Mouse (Mus musculus): ENCODE data around the gene Kif1c. TPM values are rescaled to one million over a fixed set of nuclear protein-coding genes. Genes with fewer than 3 reads are reported as not detected.

Kif1c gene
- total RNA-seq (2021) = 100 to 1,000 TPM; 216 to 226 TPM
- long read RNA-seq, experiment 1, full-length matches to known transcripts = 1 of 14 reads
- long read RNA-seq, experiment 1, partial matches to known transcripts = 1 of 14 reads
- long read RNA-seq, experiment 1, other reads (novel, unspliced or antisense) = 12 of 14 reads
- long read RNA-seq, experiment 2, full-length matches to known transcripts = 1 of 10 reads
- long read RNA-seq, experiment 2, partial matches to known transcripts = 1 of 10 reads
- long read RNA-seq, experiment 2, other reads (novel, unspliced or antisense) = 8 of 10 reads

DNA sequence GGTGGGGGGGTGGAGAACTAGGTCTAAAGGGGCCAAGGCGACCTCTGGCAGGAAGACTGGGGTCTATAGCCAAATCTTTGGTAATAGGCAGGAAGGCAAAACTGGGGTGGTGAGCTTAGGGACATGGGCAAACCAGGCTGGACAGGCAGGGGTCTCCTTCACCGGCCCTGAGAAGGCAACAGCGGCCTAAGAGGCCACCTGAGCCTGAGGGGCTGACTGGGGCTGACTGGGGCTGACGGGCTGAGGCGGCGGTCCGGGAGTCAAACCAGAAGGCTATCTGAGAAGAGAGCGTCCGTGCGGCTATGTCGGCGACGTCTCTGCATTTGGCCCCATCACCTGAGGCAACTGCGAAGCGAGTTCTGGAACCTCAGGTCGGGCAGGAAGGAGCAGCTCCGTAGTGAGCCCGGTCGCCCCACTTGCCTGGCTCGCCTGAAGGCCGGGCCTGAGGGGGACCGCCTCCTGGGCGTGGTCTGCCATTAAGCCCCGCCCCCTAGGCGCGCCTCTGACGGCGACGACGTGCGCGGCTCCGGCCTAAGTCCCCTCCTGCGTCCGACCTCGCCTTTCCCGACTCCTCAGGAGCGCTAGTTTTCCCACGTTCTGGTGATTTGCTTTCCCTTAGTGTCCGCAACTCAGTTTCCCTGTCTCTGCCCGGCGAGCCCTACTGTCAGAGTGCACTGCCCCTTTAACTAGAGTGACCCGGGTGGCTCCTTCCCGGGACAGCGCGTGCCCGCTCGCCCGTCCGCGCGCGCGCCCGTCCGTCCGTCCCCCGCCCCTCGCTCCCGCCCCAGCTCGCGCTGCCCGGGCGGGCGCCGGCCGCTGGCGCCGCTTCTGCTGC is at the start of gene Kif1c, which contains the start of gene Inca1:
Gene Kif1c, plus strand, starts transcription at position 827 of the 835 bp plus-strand sequence.
Gene Inca1, minus strand, starts transcription at position 434 of the 835 bp plus-strand sequence.
- intact Hi-C loops (cut with DNase I; ENCODE audit: low total_unique reads) = no loop called here
- peak; percentile 95 for DNase-seq

DNA sequence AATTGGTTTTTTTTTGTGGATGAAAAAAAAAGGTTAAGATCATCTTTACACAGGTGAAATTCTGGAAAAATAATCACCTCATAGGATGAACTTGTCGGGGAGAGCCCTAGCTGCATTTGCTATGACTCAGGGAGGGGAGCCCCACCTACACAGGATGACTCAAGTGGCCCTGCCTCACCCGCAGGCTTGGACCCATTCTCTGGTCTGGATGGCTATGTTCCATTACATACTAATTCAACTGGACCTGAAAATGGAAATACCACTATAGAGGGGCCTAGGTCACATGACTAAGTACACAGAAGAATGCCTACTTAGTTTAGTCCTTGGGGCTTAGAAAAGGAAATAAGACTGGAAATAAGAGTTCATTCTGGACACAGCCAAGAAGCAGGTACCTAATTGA is 49.0 kb upstream of the Kif1c start:
- intact Hi-C loops (cut with DNase I; ENCODE audit: low total_unique reads) = no loop called here
- DNase-seq = no peak

DNA sequence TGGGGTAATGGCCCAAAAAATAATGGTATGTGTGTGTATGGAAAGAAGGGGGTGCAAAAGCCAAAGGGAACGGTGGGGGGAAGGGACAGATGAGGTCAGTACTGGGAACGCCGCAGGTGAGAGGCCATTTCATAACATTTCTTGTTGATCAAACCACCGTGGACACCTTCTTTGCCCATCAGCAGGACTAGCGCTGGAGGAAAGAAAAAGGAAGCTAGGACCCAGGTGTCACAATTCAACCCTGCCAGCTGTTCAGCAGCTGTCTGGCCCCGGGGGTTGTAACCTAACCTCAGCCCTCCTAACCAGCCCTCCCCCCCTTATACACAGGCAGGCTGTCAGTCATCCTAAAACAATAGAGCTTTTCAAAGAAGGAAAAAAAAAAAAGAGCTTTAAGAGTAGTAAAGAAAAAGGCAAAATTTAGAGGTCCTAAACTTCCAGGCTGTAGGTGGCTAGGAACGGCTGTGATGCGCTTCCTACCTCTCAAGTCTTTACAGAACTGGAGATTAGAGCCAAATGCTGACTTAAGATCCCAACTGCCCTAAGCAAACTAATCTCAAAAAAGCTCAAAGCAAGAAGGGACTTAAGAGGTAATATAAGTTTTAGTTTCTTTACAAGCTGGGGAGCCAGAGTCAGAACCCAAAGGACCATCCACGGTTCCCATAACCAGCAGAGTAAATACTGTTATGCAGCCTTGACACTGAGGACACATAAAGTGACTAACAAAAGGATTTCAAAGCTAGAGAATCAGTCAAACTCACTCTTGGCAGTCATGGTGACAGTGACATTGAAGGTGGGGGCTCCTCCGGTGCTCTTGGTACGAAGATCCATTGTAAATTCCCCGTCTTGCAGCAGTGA is 48.1 kb upstream of the Kif1c start:
- no peak for DNase-seq
- intact Hi-C loops (cut with DNase I; ENCODE audit: low total_unique reads) = no loop called here

DNA sequence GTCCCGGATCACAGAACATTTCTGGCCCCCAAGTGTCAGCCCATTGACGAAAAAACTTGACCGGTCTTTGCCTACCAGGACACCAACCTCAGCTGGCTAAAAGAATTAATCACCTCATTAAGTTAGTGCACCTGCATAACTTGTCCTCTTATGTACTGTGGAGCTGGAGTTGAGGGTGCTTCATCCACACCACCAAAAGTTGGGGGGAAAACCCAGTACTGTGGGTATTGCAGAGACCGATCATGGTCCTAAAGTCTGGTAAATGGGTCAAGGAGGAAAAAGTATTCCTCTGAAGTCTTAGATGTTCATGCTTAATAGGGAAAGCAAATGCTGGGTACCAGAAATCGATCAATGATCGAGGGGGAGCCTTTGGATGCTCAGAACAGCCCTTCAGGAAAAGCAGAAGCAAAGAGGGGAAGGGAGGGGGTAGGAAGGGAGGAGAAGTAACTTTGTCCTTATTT is 47.4 kb upstream of the Kif1c start:
- no peak for DNase-seq
- intact Hi-C loops (cut with DNase I; ENCODE audit: low total_unique reads) = no loop called here

DNA sequence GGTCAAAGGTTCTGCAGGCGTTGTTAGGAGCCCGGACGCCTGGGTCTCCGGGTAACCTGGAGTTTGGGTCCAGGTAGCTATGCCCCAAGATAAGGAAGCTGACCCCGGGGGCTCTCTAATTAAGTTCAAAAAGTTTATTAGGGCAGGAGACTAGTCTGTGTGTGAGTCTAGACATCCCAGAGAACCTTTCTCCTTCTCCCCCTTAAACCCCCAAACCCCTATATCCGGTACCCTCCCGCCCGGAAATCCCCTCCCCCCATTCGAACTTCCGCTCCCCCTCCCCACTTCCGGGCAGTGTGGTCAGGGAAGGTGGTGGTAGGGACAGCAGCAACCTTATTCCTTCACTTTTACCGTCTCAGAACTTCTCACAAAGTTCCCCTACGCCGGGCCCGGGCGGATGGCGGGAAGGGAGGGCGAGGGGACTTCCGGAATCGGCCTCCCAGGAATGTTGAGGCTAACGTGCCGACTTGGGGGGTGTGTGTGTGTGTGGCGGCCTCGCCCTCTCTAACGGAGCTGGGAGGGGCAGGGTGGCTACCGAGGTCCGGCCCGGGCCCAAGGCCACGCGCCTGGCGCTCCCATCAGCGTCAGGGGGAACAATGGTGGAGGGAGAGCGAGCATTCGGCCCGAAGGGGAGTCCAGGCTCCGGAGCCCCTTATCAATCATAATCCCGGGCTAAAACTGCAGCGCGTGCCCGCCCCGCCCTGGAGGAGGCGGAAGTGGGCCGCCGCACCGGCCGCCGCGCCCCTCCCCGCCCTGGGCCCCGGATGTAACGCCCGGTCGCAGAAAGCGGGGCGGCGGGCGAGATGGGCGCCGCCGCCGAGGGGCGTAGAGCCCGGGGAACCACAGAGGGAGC is 46.8 kb upstream of the Kif1c start:
- DNase-seq = peak; percentile 70

DNA sequence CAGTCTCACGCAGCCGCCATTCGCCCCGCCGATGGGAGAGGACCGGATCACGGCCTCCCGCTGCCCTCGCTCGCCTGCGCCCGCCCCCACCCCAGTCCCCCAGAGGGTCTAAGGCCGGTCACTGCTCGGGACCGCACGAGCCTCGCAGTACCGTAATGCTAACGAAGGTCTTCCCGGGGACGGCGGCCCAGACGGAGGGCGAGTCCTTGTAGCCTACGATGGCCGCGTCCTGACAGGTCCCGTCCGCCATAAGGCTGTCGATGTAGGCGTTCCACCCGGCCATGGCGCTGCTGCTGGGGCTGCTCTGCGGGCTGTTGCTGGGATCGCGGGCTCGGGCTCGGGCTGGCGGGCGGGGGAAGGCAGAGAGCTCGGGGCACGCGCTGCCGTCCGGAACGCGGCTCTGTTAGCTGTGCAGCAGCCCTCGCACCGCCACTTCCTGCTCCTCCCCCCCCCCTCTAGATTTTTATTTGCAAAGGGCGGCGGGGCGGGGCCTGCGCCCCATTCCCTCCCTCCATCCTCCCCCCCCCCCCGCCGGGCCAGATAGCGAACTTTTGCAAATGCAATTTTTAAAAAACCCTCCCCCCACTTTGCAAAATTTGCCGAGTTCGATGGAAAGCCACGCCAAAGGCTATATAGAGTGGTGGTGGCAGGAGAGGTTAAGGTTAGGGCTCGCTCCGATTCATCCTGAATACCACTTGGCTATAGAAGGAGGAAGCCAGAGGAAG is 46.0 kb upstream of the Kif1c start, which contains the start of gene Pfn1:
Gene Pfn1, minus strand, starts transcription at position 447 of the 725 bp plus-strand sequence.
- intact Hi-C loops (cut with DNase I; ENCODE audit: low total_unique reads) = no loop called here
- peak; percentile 84 for DNase-seq

More for the DNA sequence above, 46.8 kb upstream of the Kif1c start:
- intact Hi-C loops (cut with DNase I; ENCODE audit: low total_unique reads) = no loop called here

DNA sequence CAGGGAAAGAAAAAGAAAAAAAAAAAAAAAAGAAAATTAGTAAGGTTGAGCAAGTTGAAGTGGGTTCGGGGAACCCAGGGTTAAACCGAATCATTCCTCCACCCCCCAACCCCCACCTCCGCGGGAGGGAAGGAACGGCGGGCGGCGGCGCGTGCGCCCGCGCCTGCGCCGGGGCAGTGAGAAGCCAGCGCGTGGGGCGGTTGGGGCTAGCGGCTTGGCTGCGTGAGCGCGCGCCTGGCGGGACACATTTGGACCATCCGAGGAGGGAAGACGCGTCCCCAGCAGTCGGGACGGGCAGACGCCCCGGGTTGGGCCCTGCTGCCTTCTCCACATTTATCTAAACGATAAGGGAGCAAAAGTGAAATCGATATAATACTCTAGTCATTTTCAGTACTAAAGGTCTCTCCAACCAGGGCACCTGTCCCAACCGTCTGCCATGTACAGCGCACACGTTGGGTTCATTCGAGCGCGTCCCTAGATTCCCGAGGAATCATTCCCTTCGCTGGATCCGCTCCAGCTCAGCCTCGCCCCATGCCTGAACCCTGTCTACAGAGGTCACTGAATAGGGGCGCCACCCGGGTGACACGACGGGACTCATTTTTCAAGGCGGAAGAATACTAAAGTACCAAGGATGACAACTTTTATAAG is 45.3 kb upstream of the Kif1c start:
- intact Hi-C loops (cut with DNase I; ENCODE audit: low total_unique reads) = no loop called here

DNA sequence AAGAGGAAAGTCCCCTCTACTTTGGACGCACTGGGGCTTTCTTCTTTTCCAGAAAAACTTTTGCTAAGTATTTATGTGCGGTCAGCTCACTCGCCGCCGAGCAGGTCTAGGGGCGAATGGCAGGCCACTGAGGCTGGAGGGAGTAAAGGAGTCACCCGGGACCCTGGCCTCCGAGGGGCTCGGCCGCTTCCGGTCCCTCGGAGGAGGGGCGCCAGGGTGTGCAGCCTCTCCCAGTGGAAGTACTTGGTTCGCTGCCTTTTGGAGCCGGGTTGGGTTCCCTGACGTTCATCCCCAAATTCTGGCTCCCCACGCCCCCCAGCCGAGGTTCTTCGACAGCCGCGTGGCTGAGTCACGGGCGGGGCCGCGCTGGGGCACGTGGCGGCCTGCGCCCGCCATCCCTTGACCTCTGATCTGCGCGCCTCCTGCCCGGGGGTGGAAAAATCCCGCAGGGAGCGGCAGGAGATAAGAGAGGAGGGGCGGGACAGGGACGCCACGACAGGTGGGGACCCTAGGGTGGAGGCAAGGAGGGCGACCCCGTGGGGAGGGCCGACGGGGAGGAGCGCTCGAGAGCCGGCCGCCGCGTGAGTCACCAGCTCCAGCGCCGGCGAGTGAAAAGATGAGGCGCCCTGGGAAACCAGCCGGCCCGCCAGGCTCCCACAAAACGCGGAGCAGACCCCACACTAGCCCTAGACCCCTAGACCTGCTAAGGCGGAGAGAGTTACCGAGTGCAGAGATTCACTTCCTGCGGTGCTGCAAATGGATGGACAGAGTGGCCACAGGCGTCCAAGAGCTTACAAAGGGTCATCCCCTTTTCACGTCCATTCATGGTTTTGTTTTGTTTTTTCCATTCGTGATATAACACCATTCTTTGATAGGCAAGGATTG is 44.5 kb upstream of the Kif1c start:
- intact Hi-C loops (cut with DNase I; ENCODE audit: low total_unique reads) = no loop called here
- DNase-seq = peak; percentile 84

More for the DNA sequence above, 45.3 kb upstream of the Kif1c start:
- peak; percentile 92 for DNase-seq

DNA sequence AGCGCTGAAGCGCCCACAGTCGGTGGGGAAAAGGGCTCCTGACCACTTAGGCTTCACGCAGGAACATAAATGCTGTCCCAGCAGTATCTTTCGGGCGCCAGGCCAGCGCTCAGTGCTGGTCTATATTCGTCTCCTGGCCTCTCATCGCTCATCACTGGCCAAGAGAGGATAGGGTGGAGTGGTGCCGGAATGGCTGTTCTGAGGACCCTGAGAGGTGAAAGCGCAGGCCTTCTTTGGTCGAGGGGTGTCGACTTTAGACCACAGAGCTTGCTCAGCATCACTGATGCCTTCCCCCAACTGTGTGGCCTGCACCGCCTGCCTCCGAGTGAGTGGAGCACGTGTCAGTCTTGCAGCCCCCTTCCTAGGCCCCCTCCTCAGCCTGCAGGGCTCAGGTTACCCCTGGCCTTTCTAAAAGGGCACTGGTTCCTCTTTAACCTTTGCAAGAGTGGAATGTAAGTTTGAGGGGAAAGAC is 43.9 kb upstream of the Kif1c start:
- peak; percentile 85 for DNase-seq
- intact Hi-C loops (cut with DNase I; ENCODE audit: low total_unique reads) = no loop called here

DNA sequence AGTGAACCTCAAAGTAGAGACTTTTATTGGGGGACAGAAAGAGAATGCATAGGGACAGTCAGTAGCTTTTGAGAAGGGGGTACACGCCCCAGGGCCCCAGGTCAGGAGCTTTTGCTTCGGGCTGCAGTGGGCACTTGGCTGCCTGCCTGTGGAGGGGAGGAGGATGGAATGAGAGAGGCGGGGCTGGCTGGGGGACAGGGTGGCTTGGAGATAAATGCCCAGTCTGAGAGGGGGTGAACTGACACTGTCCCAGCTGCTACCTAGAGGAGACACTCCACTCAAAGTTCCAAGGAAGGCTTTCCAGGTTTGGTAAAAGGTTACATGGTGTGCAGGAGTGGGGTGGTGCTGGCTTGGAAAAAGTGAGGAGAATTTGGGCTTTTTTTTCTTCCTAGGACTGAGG is 43.4 kb upstream of the Kif1c start, which contains the start of gene Eno3:
Gene Eno3, plus strand, starts transcription at position 239 of the 400 bp plus-strand sequence.
- DNase-seq = peak; percentile 80
- intact Hi-C loops (cut with DNase I; ENCODE audit: low total_unique reads) = no loop called here

DNA sequence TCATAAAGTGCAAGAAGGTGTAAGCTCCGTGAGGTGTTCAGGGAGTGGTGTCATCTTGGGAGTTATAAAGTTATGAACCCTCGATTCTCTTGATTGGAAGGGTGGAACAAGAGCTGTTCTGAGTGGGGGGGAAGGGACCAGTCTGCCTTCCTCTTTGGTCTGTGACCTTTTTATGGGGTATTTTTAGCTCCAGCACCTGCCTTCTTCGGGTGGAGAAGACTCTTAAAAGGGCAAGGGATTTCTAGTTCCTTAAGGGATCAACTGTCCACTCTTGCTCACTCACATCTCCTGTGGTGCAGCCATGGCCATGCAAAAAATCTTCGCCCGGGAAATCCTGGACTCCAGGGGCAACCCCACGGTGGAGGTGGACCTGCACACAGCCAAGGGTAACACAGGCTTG is 42.8 kb upstream of the Kif1c start:
- DNase-seq = no peak
- intact Hi-C loops (cut with DNase I; ENCODE audit: low total_unique reads) = no loop called here

DNA sequence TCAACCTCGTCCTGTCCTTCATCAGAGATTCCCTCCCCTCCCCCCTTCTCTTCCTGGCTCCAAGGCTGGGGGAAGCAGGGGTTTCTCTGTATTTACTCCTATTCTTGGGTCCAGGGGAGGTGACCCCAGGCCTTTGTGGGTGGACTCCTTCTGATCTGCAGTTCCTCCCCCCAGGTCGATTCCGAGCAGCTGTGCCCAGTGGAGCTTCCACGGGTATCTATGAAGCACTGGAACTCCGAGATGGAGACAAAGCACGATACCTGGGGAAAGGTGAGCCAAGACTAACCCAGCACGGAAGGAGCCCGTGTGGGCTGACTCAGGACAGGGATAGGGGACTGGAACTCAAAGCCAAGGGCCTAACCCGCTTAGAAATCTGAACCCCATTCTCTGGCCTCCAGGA is 42.4 kb upstream of the Kif1c start:
- no peak for DNase-seq
- intact Hi-C loops (cut with DNase I; ENCODE audit: low total_unique reads) = no loop called here

DNA sequence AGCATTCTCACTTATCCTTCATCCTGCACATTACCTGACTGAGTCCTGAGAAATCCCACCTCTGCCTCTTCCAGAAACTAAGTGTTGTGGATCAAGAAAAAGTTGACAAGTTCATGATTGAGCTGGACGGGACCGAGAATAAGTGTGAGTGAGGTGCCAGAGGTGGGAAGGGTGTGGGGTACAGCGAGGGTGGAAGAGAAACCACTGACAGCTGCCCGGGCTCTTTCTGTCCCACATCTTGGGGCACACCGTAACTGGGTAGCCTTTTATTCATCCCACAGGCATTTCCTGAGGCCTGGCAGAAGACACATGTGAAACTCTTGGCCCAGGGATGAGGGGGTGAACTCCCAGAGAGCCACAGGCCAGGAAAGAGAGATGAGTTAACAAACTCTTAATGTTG is 41.8 kb upstream of the Kif1c start:
- DNase-seq = no peak
- intact Hi-C loops (cut with DNase I; ENCODE audit: low total_unique reads) = no loop called here

DNA sequence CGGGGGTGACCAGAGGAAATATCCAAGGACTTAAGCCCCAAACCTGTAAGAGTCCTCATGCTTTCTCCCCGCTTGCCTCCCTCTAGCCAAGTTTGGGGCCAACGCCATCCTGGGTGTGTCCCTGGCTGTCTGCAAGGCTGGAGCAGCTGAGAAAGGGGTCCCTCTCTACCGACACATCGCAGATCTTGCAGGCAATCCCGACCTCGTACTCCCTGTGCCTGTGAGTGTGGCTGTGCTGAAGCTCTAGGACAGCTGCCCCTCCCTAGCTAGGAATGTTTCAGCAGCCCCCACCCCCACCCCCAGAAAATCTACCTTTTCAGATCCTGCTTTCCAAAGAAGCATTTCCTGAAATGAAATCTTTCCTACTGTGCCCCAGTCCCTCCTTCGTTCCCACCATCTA is 41.4 kb upstream of the Kif1c start:
- intact Hi-C loops (cut with DNase I; ENCODE audit: low total_unique reads) = no loop called here
- no peak for DNase-seq

DNA sequence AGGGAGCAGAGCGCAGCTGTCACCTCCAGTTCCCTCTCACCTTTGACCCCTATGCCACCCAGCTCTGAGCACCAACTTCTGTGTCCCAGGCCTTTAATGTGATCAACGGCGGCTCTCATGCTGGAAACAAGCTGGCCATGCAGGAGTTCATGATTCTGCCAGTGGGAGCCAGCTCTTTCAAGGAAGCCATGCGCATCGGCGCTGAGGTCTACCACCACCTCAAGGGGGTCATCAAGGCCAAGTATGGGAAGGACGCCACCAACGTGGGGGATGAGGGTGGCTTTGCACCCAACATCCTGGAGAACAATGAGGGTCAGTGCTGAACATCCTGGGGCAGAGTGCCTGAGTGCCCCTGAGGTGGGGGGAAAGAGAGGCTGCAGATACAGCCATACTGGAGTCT is 39.8 kb upstream of the Kif1c start:
- DNase-seq = no peak
- intact Hi-C loops (cut with DNase I; ENCODE audit: low total_unique reads) = no loop called here

DNA sequence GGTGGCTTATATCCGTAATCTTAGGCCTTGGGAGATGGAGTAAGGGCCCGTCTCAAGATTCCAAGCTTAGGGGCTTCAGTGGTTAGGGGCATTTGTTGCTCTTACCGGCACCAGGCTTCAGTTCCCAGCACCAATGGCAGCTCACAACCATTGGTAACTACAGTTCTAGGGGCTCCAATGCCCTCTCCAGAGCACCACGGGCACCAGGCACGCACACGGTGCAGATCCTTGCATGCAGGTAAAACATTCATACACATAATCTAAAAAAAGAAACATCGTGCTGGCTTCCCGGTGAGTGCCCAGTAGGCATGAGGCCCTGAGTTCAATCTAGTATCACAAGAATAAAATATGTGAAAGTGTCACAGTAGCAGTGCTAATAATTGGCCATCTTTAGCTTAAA is 37.2 kb upstream of the Kif1c start:
- intact Hi-C loops (cut with DNase I; ENCODE audit: low total_unique reads) = no loop called here
- no peak for DNase-seq

DNA sequence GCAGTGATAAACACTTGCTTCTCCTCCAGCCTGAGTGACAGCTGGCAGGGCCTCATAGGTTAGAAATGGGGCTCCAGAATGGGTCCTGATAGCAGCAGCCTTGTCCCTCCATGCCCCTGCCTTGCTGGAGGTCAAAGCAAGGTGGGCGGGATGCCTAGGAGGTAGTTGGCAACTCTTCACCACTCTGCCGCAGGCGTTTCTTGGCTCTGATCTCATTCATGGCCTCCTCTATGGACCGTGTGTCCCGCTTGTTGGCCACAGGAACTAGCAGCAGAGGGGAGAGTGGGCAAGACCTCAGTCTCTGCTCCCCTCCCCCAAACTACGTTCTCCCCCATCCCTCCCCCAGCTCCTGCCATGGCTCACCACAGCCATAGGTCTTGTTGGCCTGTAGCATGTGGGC is 36.4 kb upstream of the Kif1c start:
- intact Hi-C loops (cut with DNase I; ENCODE audit: low total_unique reads) = no loop called here
- no peak for DNase-seq
